29 mouse cellular contexts compared by ENCODE assay signal in the genomic region with DNA sequence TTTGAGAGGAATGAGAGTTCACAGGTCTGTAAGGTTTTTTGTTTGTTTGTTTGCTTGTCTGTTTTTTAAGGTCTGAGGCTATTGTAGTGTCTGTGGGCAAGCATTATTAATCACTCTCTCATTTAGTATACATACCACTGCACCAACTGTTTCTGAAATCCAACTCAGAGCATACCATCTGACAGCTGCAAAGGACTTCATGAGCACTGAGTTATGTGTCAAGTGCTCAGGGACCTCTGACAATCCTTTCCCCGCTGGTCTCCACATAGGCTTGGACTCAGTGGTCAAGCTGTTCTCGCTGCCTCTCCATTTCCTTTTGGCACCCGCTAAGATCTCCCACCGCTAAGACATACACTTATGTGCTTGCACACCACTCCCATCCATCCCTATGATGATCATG. TPM values are rescaled to one million over a fixed set of nuclear protein-coding genes. Genes with fewer than 3 reads are reported as not detected.
"Had no signal": no experiment of that assay in that cellular context is flagged by ENCODE, and none has a peak within 500 bp of the region (broad histone marks: within the 10 kb centered on the region; RNA-seq: fewer than 3 reads in every experiment).

No protein-coding gene starts in this region.

- H3K4me3 ChIP-seq: left cerebral cortex, adult 2 months; limb, embryonic 10.5 days; limb, embryonic 12.5 days; limb, embryonic 13.5 days; limb, embryonic 15.5 days; liver, embryonic 12.5 days; liver, embryonic 13.5 days; liver, embryonic 15.5 days; lung, embryonic 15.5 days; megakaryocyte, embryonic 14.5 days; midbrain, embryonic 10.5 days; midbrain, embryonic 12.5 days; midbrain, embryonic 13.5 days; midbrain, embryonic 15.5 days had no signal

- ATAC-seq: liver, embryonic 12.5 days; liver, postnatal 0 days; lung, postnatal 0 days; midbrain, embryonic 13.5 days; midbrain, embryonic 15.5 days; midbrain, embryonic 16.5 days had no signal

- H3K4me2 ChIP-seq: limb, embryonic 12.5 days; limb, embryonic 13.5 days; limb, embryonic 15.5 days; liver, embryonic 11.5 days; liver, embryonic 12.5 days; liver, embryonic 13.5 days; liver, embryonic 15.5 days; lung, embryonic 14.5 days; lung, embryonic 15.5 days; midbrain, embryonic 12.5 days; midbrain, embryonic 13.5 days; midbrain, embryonic 15.5 days had no signal

- H3K4me1 ChIP-seq: limb, embryonic 12.5 days; limb, embryonic 13.5 days; limb, embryonic 15.5 days; midbrain, embryonic 13.5 days had no signal

- DNase-seq: left cerebral cortex, postnatal 4 days; liver; liver, embryonic 13.5 days; liver, postnatal 0 days; lung, adult 18-20 months; lung, adult 2 months; lung, embryonic 14.5 days; lung, postnatal 10 days; lung, postnatal 14 days; lung, postnatal 36 days; lung, postnatal 4 days had no signal

- H3K36me3 ChIP-seq: limb, embryonic 10.5 days; limb, embryonic 12.5 days; limb, embryonic 13.5 days; limb, embryonic 15.5 days; liver, embryonic 12.5 days; liver, embryonic 13.5 days; liver, embryonic 15.5 days; lung, embryonic 15.5 days; midbrain, embryonic 10.5 days; midbrain, embryonic 12.5 days; midbrain, embryonic 13.5 days; midbrain, embryonic 15.5 days had no signal

- H3K9ac ChIP-seq: limb, embryonic 12.5 days; limb, embryonic 13.5 days; limb, embryonic 15.5 days; liver, embryonic 12.5 days; liver, embryonic 13.5 days; liver, embryonic 14.5 days; liver, embryonic 15.5 days; liver, postnatal 0 days; lung, embryonic 14.5 days; lung, embryonic 15.5 days; midbrain, embryonic 12.5 days; midbrain, embryonic 13.5 days; midbrain, embryonic 15.5 days had no signal

- H3K27ac ChIP-seq: left cerebral cortex, adult 2 months; limb, embryonic 10.5 days; limb, embryonic 12.5 days; limb, embryonic 13.5 days; limb, embryonic 15.5 days; liver, embryonic 12.5 days; liver, embryonic 13.5 days; liver, embryonic 14.5 days; liver, embryonic 15.5 days; lung, embryonic 15.5 days; macrophage; midbrain, embryonic 10.5 days; midbrain, embryonic 12.5 days; midbrain, embryonic 13.5 days; midbrain, embryonic 15.5 days had no signal

- H3K27me3 ChIP-seq: limb, embryonic 13.5 days; limb, embryonic 15.5 days; liver, embryonic 15.5 days; lung, embryonic 15.5 days; midbrain, embryonic 12.5 days; midbrain, embryonic 13.5 days; midbrain, embryonic 15.5 days had no signal

- H3K9me3 ChIP-seq: limb, embryonic 10.5 days; limb, embryonic 12.5 days; limb, embryonic 13.5 days; limb, embryonic 15.5 days; liver, embryonic 12.5 days; liver, embryonic 13.5 days; liver, embryonic 15.5 days; lung, embryonic 15.5 days; megakaryocyte, embryonic 14.5 days; midbrain, embryonic 10.5 days; midbrain, embryonic 12.5 days; midbrain, embryonic 13.5 days; midbrain, embryonic 15.5 days had no signal

RNA-seq across cellular contexts. Expression of a gene that starts 55.5 kb away (rescaled TPM):
- polyA plus RNA-seq: limb, embryonic 10.5 days; midbrain, embryonic 10.5 days had no signal
